Mouse (Mus musculus): Measurements from ENCODE around the gene Kmt2e. TPM values are rescaled to one million over a fixed set of nuclear protein-coding genes. Genes with fewer than 3 reads are reported as not detected.

Gene Kmt2e
- polyA plus RNA-seq, 1 experiment from 2014 or later: 56.3 TPM

DNA sequence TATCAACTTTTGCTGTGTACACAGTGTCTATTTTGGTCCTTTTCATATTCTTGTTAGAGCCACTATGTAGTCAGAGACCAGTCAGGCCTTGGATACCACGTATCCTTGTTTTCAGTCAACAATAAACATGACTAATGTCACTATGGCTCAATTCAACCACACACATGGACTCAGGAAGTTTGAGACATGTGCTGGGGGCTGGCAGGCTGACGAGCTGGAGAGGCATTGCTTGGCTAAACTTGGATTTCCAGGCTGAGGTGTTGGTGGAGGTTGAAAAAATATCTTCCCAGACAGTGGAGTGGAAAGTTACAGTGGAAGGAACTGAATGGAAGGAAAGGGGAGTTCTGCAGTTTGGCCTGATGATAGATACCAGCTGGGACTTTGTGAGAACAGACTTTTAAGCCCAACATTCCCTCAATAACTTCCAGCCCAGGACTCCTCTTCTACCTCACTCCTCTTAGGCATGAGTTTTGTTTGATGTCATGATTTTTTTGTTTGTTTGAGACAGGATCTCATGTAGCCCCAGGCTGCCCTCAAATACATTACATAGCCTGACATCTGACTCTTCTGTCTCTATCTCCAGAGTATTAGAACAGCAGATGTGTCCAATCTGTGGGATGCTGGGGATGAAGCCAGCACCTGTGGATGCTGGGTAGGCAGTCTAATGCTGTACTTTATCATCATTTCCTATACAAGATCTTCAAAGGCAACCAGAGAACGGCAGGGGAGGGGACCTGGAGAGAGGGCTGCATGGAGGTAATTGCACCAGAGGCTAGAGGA lies 39.7 kb upstream of the Kmt2e start:
- in situ Hi-C loops (cut with MboI; ENCODE audit: low pct_unique_long_range_greater_than_20kb): no loop called here
- ATAC-seq (peak; percentile 63), DNase-seq (ENCODE audit: low read depth, low spot score) (no peak)
- TF ChIP-seq CTCF (IDR thresholded peaks at IDR 0.05): no peak
- no peaks in the 10 kb centered on the region for H3K27me3 ChIP-seq
- ChIA-PET POLR2A (no interaction called here), CTCF (interaction anchor here (2.2 kb wide), 1 partner anchor 10 kb away, joined by 5 read pairs; no protein-coding TSS in a partner anchor)

GRCm38 (mm10) chr5:23395721-23396120 lies 38.5 kb upstream of the Kmt2e start:
- in situ Hi-C loops (cut with MboI; ENCODE audit: low pct_unique_long_range_greater_than_20kb): no loop called here
- ATAC-seq (no peak), DNase-seq (ENCODE audit: low read depth, low spot score) (no peak)
- ChIA-PET POLR2A (interaction anchor here (0.5 kb wide), 1 partner anchor 11 kb away, joined by 3 read pairs; no protein-coding TSS in a partner anchor), CTCF (interaction anchor here (2.2 kb wide), 1 partner anchor 9 kb away, joined by 5 read pairs; no protein-coding TSS in a partner anchor)
- H3K27me3 ChIP-seq: no peaks in the 10 kb centered on the region
- no peak for TF ChIP-seq CTCF (IDR thresholded peaks at IDR 0.05)

- ATAC-seq: no peak
- POLR2A ChIA-PET: no interaction called here
- TF ChIP-seq CTCF (IDR thresholded peaks at IDR 0.05): no peak
- no peaks in the 10 kb centered on the region for H3K27me3 ChIP-seq
- no peak for DNase-seq (ENCODE audit: low read depth, low spot score)
- in situ Hi-C loops (cut with MboI; ENCODE audit: low pct_unique_long_range_greater_than_20kb): no loop called here
- CTCF ChIA-PET: no interaction called here
Observed at GRCm38 (mm10) chr5:23396756-23397155, 37.5 kb upstream of the Kmt2e start.

- POLR2A ChIA-PET: interaction anchor here (0.9 to 1.0 kb wide), 2 partner anchors 10 to 11 kb away, joined by 3 to 4 read pairs; no protein-coding TSS in a partner anchor
- ATAC-seq: no peak
Observed at GRCm38 (mm10) chr5:23400156-23400555, 34.1 kb upstream of the Kmt2e start.

GRCm38 (mm10) chr5:23400868-23401267 lies 33.4 kb upstream of the Kmt2e start:
- no peaks in the 10 kb centered on the region for H3K27me3 ChIP-seq
- POLR2A ChIA-PET: no interaction called here
- CTCF ChIA-PET: interaction anchor here (1.1 to 2.0 kb wide), 2 partner anchors 14 to 40 kb away, joined by 3 to 14 read pairs; no protein-coding TSS in a partner anchor
- in situ Hi-C loops (cut with MboI; ENCODE audit: low pct_unique_long_range_greater_than_20kb): no loop called here
- TF ChIP-seq CTCF (IDR thresholded peaks at IDR 0.05): no peak
- DNase-seq (ENCODE audit: low read depth, low spot score) (no peak), ATAC-seq (no peak)

More at GRCm38 (mm10) chr5:23400156-23400555, 34.1 kb upstream of the Kmt2e start:
- no peak for DNase-seq (ENCODE audit: low read depth, low spot score)
- CTCF ChIA-PET: interaction anchor here (1.0 to 1.9 kb wide), 6 partner anchors 9 to 41 kb away, joined by 3 to 8 read pairs (median 4); no protein-coding TSS in a partner anchor
- no peaks in the 10 kb centered on the region for H3K27me3 ChIP-seq
- TF ChIP-seq CTCF (IDR thresholded peaks at IDR 0.05): no peak
- in situ Hi-C loops (cut with MboI; ENCODE audit: low pct_unique_long_range_greater_than_20kb): no loop called here

DNA sequence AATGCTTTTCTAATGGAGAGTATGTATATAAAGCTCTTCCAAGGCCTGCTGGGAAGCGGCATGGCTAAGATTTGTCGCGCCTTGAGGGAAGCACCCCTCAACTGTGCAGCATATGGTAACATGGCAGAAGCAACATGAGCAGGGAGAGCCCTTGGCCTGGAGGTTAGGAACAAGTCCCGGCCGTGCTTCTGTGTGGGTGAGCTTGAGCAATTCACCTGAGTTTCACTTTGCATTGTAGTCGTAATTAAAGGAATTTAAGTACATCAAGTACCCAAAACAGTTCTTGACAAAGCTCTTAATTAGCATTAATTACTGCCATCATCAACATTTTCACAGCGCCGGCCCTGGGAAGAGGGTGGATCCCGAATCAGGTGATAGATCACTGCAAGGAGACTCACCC lies 32.9 kb upstream of the Kmt2e start:
- POLR2A ChIA-PET: no interaction called here
- no peak for ATAC-seq
- TF ChIP-seq CTCF (IDR thresholded peaks at IDR 0.05): no peak
- no peaks in the 10 kb centered on the region for H3K27me3 ChIP-seq
- in situ Hi-C loops (cut with MboI; ENCODE audit: low pct_unique_long_range_greater_than_20kb): no loop called here
- CTCF ChIA-PET: interaction anchor here (1.0 to 2.0 kb wide), 2 partner anchors 14 to 29 kb away, joined by 3 to 14 read pairs; no protein-coding TSS in a partner anchor
- DNase-seq (ENCODE audit: low read depth, low spot score): no peak

- H3K27me3 ChIP-seq: no peaks in the 10 kb centered on the region
- TF ChIP-seq CTCF (IDR thresholded peaks at IDR 0.05): no peak
- ChIA-PET POLR2A (no interaction called here), CTCF (interaction anchor here (1.0 to 2.0 kb wide), 3 partner anchors 11 to 28 kb away, joined by 3 to 14 read pairs (median 3); no protein-coding TSS in a partner anchor)
- ATAC-seq: peak; percentile 70
- in situ Hi-C loops (cut with MboI; ENCODE audit: low pct_unique_long_range_greater_than_20kb): no loop called here
- no peak for DNase-seq (ENCODE audit: low read depth, low spot score)
Observed at GRCm38 (mm10) chr5:23401999-23402398, 32.2 kb upstream of the Kmt2e start.

DNA sequence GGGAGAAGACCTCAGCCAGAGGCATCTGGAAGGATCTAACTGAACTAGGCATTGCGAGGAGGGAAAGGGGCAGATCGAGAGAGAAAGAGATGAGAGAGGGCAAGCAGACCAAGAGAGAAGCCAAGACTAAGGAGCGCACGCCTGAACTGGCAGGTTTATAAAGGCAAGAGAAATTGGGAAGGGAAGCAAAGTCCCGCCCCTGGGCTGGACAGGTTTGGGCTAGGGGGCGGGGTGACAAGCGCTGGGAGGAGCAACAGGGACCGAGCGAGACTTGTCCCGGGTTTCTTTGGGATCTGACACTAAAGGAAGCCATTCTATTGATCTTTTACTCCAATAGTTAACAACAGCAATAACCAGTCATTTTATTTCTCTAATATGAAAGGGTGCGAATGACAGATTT lies 31.1 kb upstream of the Kmt2e start:
- POLR2A ChIA-PET: no interaction called here
- in situ Hi-C loops (cut with MboI; ENCODE audit: low pct_unique_long_range_greater_than_20kb): no loop called here
- no peaks in the 10 kb centered on the region for H3K27me3 ChIP-seq
- CTCF ChIA-PET: no interaction called here
- no peak for ATAC-seq
- no peak for TF ChIP-seq CTCF (IDR thresholded peaks at IDR 0.05)
- DNase-seq (ENCODE audit: low read depth, low spot score): no peak

DNA sequence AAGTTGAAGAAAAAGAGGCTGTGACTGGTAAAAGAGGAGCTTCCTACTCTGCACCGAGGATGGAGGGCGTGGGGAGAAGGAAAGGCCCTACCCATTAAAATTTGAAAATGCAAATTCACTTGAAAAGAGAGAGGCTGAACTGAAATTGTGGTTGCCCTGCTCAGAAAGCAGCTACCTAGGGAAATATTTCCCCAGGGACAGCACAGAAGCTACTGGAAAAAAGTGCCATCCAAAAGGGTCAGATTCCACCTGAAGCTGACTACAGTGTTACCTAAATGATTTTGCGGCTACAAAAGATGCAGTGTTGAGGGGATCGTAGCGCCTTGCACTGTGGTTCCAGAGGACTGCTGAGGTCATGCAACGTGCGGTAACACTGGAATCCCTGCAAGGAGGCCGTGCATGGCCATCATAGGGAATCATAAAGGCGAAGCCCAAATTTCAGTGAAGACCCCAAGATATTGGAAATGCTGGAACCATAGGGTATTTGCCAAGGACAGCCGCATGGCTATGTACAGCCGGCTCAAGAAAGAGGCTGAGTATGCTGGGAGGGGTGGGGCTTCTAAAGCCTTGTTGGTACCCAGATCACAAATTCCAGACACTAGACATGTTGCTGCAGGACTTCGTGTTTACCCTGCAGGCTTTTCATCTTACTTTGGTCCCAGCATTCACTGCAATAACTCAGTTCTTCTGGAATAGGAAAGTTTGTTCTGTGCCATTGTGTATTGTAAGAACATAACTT lies 28.4 kb upstream of the Kmt2e start:
- ATAC-seq (no peak), DNase-seq (ENCODE audit: low read depth, low spot score) (no peak)
- no peak for TF ChIP-seq CTCF (IDR thresholded peaks at IDR 0.05)
- in situ Hi-C loops (cut with MboI; ENCODE audit: low pct_unique_long_range_greater_than_20kb): no loop called here
- CTCF ChIA-PET: interaction anchor here (1.9 kb wide), 1 partner anchor 11 kb away, joined by 5 read pairs; no protein-coding TSS in a partner anchor
- H3K27me3 ChIP-seq: no peaks in the 10 kb centered on the region
- POLR2A ChIA-PET: no interaction called here

DNA sequence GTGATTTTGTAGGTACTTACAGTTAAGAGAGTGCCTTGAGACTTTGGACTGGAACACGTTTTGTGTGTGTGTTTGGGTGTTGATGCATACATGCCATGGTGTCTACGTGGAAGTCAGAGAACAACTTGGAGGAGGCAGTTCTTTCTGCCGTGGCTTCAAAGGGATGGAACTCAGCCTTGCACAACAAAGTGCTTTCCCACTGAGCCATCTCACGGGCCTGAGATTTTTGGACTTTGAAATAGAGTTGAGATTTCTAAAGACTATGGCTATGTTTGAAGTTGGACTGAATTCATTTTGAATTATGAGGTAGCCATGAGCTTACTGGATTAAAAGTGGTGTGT lies 27.9 kb upstream of the Kmt2e start:
- H3K27me3 ChIP-seq: no peaks in the 10 kb centered on the region
- ATAC-seq: no peak
- ChIA-PET POLR2A (interaction anchor here (0.7 kb wide), 1 partner anchor 11 kb away, joined by 3 read pairs; no protein-coding TSS in a partner anchor), CTCF (interaction anchor here (1.5 kb wide), 1 partner anchor 9 kb away, joined by 5 read pairs; no protein-coding TSS in a partner anchor)
- in situ Hi-C loops (cut with MboI; ENCODE audit: low pct_unique_long_range_greater_than_20kb): no loop called here
- TF ChIP-seq CTCF (IDR thresholded peaks at IDR 0.05): no peak
- no peak for DNase-seq (ENCODE audit: low read depth, low spot score)
